In genomic region chr3:32586274-32586673, GRCm38 (mm10) we compare ENCODE assay signal across 18 mouse cellular contexts. TPM values are rescaled to one million over a fixed set of nuclear protein-coding genes. Genes with fewer than 3 reads are reported as not detected.
A peak's percentile ranks its signal among the peaks of the same experiment; 100 is the strongest.
DNase-seq lines count a peak whose midpoint lies in the region; ATAC-seq and TF ChIP-seq lines count a peak whose summit lies in the region.
"Had no signal": no experiment of that assay in that cellular context is flagged by ENCODE, and none has a peak within 500 bp of the region (broad histone marks: within the 10 kb centered on the region; RNA-seq: fewer than 3 reads in every experiment).

No protein-coding gene starts in this region.

- WGBS in hindbrain, postnatal 0 days, result 92% methylated on average over 3 of the region's 3 CpGs
- 92% methylated on average over 3 of the region's 3 CpGs for WGBS in hindbrain, embryonic 13.5 days

- TF ChIP-seq CTCF in hindbrain, postnatal 0 days (IDR thresholded peaks at IDR 0.05; ENCODE audit: low read depth), result peak; percentile 14; the same call in 1 of the 2 replicates

- no peak for DNase-seq in hindbrain, postnatal 0 days (ENCODE audit: low spot score)
- DNase-seq in retina, postnatal 1 day, result peak; percentile 18
- no peak for DNase-seq in retina, embryonic 14.5 days (ENCODE audit: low spot score)
- peak; percentile 37 for DNase-seq in ZHBTc4 (ENCODE audit: low read depth, low spot score)
- no peak for DNase-seq in urinary bladder, postnatal 10 days (ENCODE audit: low spot score)
- DNase-seq in ovary, postnatal 14 days (ENCODE audit: low spot score), result no peak
- DNase-seq: adrenal gland, postnatal 10 days; cerebellum, adult 9-10 months; gastrocnemius, postnatal 36 days; lung, adult 18-20 months; lung, postnatal 36 days; thymus, postnatal 36 days had no signal

- no peak overlapping the region for H3K4me2 ChIP-seq in hindbrain, postnatal 0 days (ENCODE audit: low read depth, low read length)
- no peak overlapping the region for H3K4me2 ChIP-seq in hindbrain, embryonic 13.5 days
- H3K4me2 ChIP-seq: embryonic facial prominence, embryonic 12.5 days had no signal

- no peaks in the 10 kb centered on the region for H3K27me3 ChIP-seq in hindbrain, postnatal 0 days (ENCODE audit: insufficient read depth, low read length)
- no peaks in the 10 kb centered on the region for H3K27me3 ChIP-seq in hindbrain, embryonic 13.5 days
- H3K27me3 ChIP-seq: embryonic facial prominence, embryonic 12.5 days had no signal

- no peak overlapping the region for H3K4me3 ChIP-seq in hindbrain, postnatal 0 days (ENCODE audit: low read length)
- H3K4me3 ChIP-seq in hindbrain, embryonic 13.5 days, result no peak overlapping the region
- H3K4me3 ChIP-seq: embryonic facial prominence, embryonic 12.5 days; erythroblast, embryonic 14.5 days; hindbrain, embryonic 10.5 days; midbrain, embryonic 10.5 days had no signal

- H3K27ac ChIP-seq in hindbrain, postnatal 0 days, result no peak overlapping the region
- no peak overlapping the region for H3K27ac ChIP-seq in hindbrain, embryonic 13.5 days
- H3K27ac ChIP-seq: embryonic facial prominence, embryonic 12.5 days; hindbrain, embryonic 10.5 days; midbrain, embryonic 10.5 days had no signal

- peaks cover 58% of the 10 kb centered on the region for H3K36me3 ChIP-seq in hindbrain, postnatal 0 days (ENCODE audit: insufficient read depth, low read length)
- peaks cover 81% of the 10 kb centered on the region for H3K36me3 ChIP-seq in hindbrain, embryonic 13.5 days

- H3K9me3 ChIP-seq in hindbrain, postnatal 0 days (ENCODE audit: low read length), result no peaks in the 10 kb centered on the region
- H3K9me3 ChIP-seq in hindbrain, embryonic 13.5 days, result no peaks in the 10 kb centered on the region
- H3K9me3 ChIP-seq: embryonic facial prominence, embryonic 12.5 days; hindbrain, embryonic 10.5 days; midbrain, embryonic 10.5 days had no signal

- no peaks in the 10 kb centered on the region for H3K4me1 ChIP-seq in hindbrain, postnatal 0 days (ENCODE audit: insufficient read depth, low read length)
- H3K4me1 ChIP-seq in hindbrain, embryonic 13.5 days (replicated peaks), result no peaks in the 10 kb centered on the region
- H3K4me1 ChIP-seq: embryonic facial prominence, embryonic 12.5 days; hindbrain, embryonic 10.5 days; midbrain, embryonic 10.5 days had no signal

- ATAC-seq in hindbrain, postnatal 0 days, result peak; percentile 58; the same call in 1 of the 2 replicates
- no peak for ATAC-seq in hindbrain, embryonic 13.5 days (ENCODE audit: low FRiP score)
- ATAC-seq: forebrain, embryonic 14.5 days had no signal

- H3K9ac ChIP-seq in hindbrain, postnatal 0 days (replicated peaks; ENCODE audit: low read length), result no peak overlapping the region
- no peak overlapping the region for H3K9ac ChIP-seq in hindbrain, embryonic 13.5 days
- H3K9ac ChIP-seq: embryonic facial prominence, embryonic 12.5 days had no signal

RNA-seq across cellular contexts. Expression of gene Gnb4, which starts 30.1 kb away (rescaled TPM):
- total RNA-seq in hindbrain, postnatal 0 days (2014; rRNA removed), result 124 and 138 TPM in 2 replicates
- polyA plus RNA-seq in hindbrain, postnatal 0 days (2015; fragmentation: Nextera tagmentation; extraction: Ambion mirVana), result 123 and 124 TPM in 2 replicates
- polyA plus RNA-seq in hindbrain, embryonic 13.5 days (2015; fragmentation: Nextera tagmentation; extraction: Ambion mirVana), result 79.5 and 80.8 TPM in 2 replicates

RNA-seq across cellular contexts. Expression of gene Mfn1, which starts 57.0 kb away (rescaled TPM):
- total RNA-seq in hindbrain, postnatal 0 days (2014; rRNA removed), result 43.2 and 45.9 TPM in 2 replicates
- 46.9 and 47.0 TPM in 2 replicates for polyA plus RNA-seq in hindbrain, postnatal 0 days (2015; fragmentation: Nextera tagmentation; extraction: Ambion mirVana)
- polyA plus RNA-seq in hindbrain, embryonic 13.5 days (2015; fragmentation: Nextera tagmentation; extraction: Ambion mirVana), result 39.2 and 43.7 TPM in 2 replicates

Comparison
In these comparisons a context has a peak if more than half of its experiments do, and no peak if none do; other contexts are left out.
1. DNase-seq: peak in retina, postnatal 1 day (single experiment) and ZHBTc4 (single experiment); none in hindbrain, postnatal 0 days (single experiment), retina, embryonic 14.5 days (single experiment), urinary bladder, postnatal 10 days (single experiment) and ovary, postnatal 14 days (single experiment).